In the genomic region with DNA sequence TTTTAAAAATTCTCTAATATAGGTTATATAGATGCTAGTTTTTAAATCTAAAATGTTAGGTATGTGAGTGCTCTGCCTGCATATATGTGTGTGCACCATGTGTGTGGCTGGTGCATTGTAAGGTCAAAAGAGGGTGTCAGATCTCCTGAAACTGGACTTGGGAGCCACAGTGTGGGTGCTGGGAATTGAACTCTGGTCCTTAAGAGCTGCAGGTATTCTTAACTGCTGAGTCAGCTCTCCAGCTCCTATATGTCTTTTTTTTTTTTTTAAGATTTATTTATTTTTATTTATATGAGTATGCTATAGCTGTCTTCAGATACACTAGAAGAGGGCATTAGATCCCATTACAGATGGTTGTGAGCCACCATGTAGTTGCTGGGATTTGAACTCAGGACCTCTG, we compare ENCODE assay signal across 31 mouse cellular contexts. TPM values are rescaled to one million over a fixed set of nuclear protein-coding genes. Genes with fewer than 3 reads are reported as not detected.
"Had no signal": no experiment of that assay in that cellular context is flagged by ENCODE, and none has a peak within 500 bp of the region (broad histone marks: within the 10 kb centered on the region; RNA-seq: fewer than 3 reads in every experiment).

No protein-coding gene starts in this region.

- H3K4me3 ChIP-seq: embryonic facial prominence, embryonic 10.5 days; embryonic facial prominence, embryonic 12.5 days; embryonic facial prominence, embryonic 13.5 days; embryonic facial prominence, embryonic 15.5 days; erythroblast, embryonic 14.5 days; forebrain, embryonic 10.5 days; forebrain, embryonic 12.5 days; forebrain, embryonic 13.5 days; forebrain, embryonic 15.5 days; gastrocnemius, adult 2 months; heart, adult 2 months had no signal

- H3K27me3 ChIP-seq: embryonic facial prominence, embryonic 12.5 days; embryonic facial prominence, embryonic 13.5 days; embryonic facial prominence, embryonic 15.5 days; forebrain, embryonic 12.5 days; forebrain, embryonic 13.5 days; forebrain, embryonic 15.5 days had no signal

- H3K4me2 ChIP-seq: embryonic facial prominence, embryonic 12.5 days; embryonic facial prominence, embryonic 13.5 days; embryonic facial prominence, embryonic 15.5 days; forebrain, embryonic 12.5 days; forebrain, embryonic 13.5 days; forebrain, embryonic 15.5 days had no signal

- ATAC-seq: forebrain, embryonic 13.5 days; forebrain, embryonic 14.5 days; forebrain, embryonic 15.5 days; forebrain, embryonic 16.5 days; forebrain, postnatal 0 days had no signal

- H3K9ac ChIP-seq: embryonic facial prominence, embryonic 12.5 days; embryonic facial prominence, embryonic 13.5 days; embryonic facial prominence, embryonic 15.5 days; forebrain, embryonic 12.5 days; forebrain, embryonic 13.5 days; forebrain, embryonic 15.5 days; forebrain, postnatal 0 days had no signal

- H3K27ac ChIP-seq: embryonic facial prominence, embryonic 10.5 days; embryonic facial prominence, embryonic 12.5 days; embryonic facial prominence, embryonic 13.5 days; embryonic facial prominence, embryonic 15.5 days; forebrain, embryonic 10.5 days; forebrain, embryonic 12.5 days; forebrain, embryonic 13.5 days; forebrain, embryonic 15.5 days; gastrocnemius, adult 2 months; heart, adult 2 months had no signal

- H3K9me3 ChIP-seq: embryonic facial prominence, embryonic 10.5 days; embryonic facial prominence, embryonic 12.5 days; embryonic facial prominence, embryonic 13.5 days; embryonic facial prominence, embryonic 15.5 days; forebrain, embryonic 10.5 days; forebrain, embryonic 12.5 days; forebrain, embryonic 13.5 days; forebrain, embryonic 15.5 days had no signal

- DNase-seq: cerebellum, adult 9-11 months; cerebellum, postnatal 10 days; cerebellum, postnatal 14 days; cerebellum, postnatal 25 days; cerebellum, postnatal 36 days; embryo, embryonic 11 days; forebrain, postnatal 0 days; gastrocnemius, adult 2 months; gastrocnemius, postnatal 10 days; gastrocnemius, postnatal 14 days; gastrocnemius, postnatal 25 days; gastrocnemius, postnatal 36 days; heart, adult 11 months; heart, adult 18-20 months; heart, adult 2 months had no signal

RNA-seq across cellular contexts. Expression of gene Dbil5, which starts 29.0 kb away (rescaled TPM):
- total RNA-seq: common myeloid progenitor, adult 5-6 weeks; gastrocnemius, adult 18-20 months; gastrocnemius, adult 2 months; gastrocnemius, adult 8-10 months; gastrocnemius, postnatal 10 days; gastrocnemius, postnatal 36 days; gastrocnemius, postnatal 4 days; granulocyte monocyte progenitor cell, adult 5-6 weeks had no signal
- polyA plus RNA-seq: erythroblast, embryonic 14.5 days; forebrain, embryonic 13.5 days; forebrain, embryonic 14.5 days; forebrain, embryonic 15.5 days; forebrain, embryonic 16.5 days had no signal
